Mouse (Mus musculus): ENCODE results near the gene Arhgap30.

Arhgap30 gene

DNA sequence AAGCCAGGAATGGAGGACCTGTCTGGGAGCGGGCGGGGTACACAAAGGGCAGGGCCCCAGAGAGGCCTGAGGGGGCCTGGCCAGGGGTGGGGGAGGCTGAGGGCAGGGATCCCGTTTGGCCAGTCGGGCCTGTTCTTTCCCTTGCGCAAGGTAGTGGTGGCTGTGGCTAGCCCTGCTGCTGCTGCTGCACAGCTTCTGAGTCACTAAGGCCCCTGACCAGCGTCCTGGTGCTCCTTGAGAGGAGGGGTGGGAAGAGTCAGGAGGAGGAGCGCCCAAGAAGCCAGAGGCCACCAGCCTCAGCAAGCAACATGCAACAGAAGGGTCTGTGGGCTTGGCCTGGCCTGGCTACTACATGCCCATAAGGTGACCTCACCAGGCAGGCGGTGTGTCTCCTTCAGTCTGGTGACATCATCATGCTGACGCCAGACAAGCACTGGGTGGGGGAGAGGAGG is 13.1 kb upstream of the Arhgap30 start:
- in situ Hi-C loops (cut with MboI, MseI), result no loop called here

DNA sequence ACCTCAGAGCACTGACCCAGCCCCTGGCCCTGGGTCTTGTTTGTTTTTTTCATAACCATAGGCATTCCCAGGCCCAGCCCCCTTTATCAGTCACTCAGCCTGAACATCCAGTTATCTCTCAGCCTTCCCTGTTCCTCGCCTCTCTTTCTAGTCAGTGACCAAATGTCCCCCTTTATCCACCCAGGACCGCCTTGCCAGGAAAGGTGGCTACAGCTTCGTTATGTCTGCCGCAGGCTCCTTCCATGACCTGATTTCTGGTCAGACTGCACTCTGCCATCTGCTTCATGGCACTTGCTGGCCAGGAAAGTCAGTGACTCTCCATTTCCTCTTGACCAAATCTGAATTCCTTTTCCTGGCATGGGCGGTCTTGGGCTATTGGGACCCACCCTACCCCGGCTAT is 10.5 kb upstream of the Arhgap30 start:
- in situ Hi-C loops (cut with MboI, MseI), result no loop called here

DNA sequence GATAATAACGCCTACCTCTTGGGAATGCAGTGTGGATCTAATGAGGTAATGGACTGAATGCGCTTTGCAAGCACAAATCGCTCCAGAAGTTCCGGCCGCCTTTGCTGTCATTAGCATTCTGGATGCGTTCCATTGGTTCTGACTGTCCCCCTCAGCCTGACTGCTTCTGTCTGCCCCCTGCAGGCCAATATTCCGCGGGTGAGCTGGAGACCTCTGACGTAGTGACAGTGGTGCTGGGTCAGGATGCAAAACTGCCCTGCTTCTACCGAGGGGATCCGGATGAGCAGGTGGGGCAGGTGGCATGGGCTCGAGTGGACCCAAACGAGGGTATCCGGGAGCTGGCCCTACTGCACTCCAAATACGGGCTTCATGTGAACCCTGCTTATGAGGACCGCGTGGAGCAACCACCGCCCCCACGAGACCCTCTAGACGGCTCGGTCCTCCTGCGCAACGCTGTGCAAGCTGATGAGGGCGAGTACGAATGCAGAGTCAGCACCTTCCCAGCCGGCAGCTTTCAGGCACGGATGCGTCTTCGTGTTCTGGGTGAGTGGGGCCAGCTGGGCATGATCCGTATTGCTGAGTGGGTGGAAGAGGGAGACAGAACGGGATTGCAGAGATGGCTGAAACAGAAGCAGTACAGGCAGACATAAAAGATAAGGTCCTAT is 8.7 kb upstream of the Arhgap30 start:
- in situ Hi-C loops (cut with MboI, MseI), result no loop called here

DNA sequence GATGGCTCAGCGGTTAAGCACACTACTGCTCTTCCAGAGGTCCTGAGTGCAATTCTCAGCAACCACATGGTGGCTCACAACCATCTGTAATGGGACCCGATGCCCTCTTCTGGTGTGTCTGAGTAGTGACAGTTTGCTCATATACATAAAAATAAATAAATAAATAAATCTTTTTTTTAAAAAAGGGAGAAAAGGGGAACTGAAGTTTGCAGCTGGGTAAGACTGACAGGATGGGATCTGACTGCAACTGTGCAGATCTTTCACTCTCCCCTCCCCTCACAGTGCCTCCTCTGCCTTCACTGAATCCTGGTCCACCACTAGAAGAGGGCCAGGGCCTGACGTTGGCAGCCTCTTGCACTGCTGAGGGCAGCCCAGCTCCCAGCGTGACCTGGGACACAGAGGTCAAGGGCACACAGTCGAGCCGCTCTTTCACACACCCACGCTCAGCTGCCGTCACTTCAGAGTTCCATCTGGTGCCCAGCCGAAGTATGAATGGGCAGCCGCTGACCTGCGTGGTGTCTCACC is 6.6 kb upstream of the Arhgap30 start:
- in situ Hi-C loops (cut with MboI, MseI), result no loop called here

DNA sequence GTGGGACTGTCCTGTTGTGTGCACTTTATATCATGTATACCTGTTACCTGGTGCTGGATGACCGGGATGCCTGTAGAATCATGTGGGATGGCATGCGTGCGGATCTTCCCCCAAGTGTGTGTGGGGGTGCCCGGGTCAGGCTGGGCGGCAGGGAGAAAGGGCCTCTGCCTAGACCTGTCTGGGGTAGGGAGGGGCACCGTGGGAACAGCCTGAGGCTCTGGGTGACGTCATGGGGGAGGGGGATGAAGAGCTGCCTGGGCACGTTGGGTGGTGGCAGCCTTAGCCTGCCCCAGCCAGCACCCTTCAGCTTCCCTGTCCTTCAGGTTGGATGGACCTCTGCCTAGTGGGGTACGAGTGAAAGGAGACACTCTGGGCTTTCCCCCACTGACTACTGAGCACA is 4.4 kb upstream of the Arhgap30 start:
- in situ Hi-C loops (cut with MboI, MseI), result no loop called here

DNA sequence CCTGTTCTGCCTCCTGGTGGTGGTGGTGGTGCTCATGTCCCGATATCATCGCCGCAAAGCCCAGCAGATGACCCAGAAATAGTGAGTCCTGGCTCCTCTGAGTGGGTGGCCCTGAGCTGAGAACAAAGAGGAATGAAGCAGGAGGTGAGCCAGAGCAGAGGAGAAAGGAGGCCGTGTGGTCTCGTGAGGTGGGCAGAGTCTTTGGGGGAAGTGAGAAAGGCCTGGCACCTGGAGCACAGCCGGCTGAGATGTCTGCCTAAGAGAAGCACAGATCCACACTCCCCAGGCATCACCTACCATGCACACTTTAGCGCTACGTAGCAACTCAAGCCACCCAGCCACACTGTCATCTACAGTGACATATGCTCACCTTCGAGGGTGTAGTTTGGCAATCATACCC is 3.6 kb upstream of the Arhgap30 start:
- in situ Hi-C loops (cut with MboI, MseI), result loop anchor here (5.0 kb wide), 1 partner anchor 58 kb away; the partner anchor contains the start of gene Dedd

DNA sequence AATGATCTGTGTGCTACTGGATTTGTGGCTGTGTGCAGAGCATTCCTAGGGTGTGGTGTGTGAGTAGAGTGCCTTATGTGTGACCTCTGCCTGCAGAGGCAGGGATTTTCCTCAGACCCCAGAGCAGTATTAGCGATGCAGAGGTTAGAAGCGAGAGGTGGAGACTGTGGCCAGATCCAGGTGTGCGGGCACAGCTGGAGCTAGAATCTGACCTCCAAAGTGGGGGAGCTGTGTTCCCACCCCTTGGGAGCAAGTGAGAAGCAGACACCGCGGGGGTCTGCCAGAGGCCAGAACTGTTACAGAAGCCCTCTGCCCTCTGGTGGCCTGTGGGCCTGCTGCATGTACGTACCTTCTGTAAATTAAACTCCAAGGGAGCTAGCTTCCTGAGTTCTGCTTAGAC is 1.7 kb upstream of the Arhgap30 start:
- in situ Hi-C loops (cut with MboI, MseI), result loop anchor here (5.0 kb wide), 1 partner anchor 60 kb away; the partner anchor contains the start of gene Dedd

DNA sequence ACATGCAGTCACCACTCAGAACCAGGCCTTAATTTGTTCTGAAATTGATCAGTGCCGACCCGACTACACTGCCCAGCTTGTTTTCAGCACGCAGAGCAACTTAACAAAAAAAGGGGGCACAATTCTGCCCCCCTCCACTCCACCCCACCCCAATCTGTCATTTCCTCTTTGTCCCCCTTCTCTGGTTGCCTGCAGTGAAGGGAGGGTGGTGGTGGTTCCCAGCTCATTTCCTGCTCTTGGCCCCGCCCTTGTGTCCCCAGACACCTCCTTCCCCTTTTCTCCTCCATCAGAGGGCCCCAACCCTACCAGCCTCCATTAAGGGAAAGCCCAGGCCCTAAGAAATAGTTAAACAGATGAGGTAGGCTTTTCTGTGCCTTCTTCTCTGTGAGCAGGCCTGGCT is 1.3 kb downstream of the Arhgap30 start:
- in situ Hi-C loops (cut with MboI, MseI), result no loop called here

DNA sequence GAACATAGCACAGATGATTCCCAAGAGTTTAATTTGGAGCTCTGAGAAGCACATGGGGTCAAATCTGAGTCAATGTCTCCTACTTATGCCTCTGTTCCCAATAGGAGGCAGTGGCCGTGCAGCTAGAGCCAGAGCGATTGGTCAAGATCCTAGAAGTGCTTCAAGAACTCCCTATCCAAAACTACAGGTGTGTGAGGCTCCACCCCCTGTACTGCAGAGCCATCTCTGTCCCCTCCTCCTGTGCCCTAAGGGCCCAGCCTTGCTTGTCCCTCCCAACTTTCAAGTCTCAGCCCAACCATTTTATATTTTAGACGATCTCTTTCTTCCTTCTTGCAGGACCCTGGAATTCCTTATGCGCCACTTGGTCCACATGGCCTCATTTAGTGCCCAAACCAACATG is 13.1 kb downstream of the Arhgap30 start:
- in situ Hi-C loops (cut with MboI, MseI), result loop anchor here (10.0 kb wide), 1 partner anchor 507 kb away; no protein-coding TSS in a partner anchor

DNA sequence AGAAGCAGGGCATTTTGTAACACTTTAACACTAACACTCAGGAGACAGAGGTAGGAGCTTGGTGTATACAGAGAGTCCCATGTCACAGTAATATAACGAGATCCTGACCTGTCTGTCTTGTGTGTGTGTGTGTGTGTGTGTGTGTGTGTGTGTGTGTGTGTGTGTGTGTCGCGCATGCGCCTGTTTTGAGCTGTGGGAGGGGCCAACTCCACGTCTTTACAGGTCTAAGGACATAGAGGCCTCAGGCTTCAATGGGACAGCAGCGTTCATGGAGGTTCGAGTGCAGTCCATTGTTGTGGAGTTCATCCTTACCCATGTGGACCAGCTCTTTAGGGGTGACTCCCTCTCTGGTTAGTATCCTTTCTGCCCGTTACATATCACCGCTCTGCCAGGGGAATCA is 14.2 kb downstream of the Arhgap30 start:
- in situ Hi-C loops (cut with MboI, MseI), result loop anchor here (10.0 kb wide), 1 partner anchor 508 kb away; no protein-coding TSS in a partner anchor

DNA sequence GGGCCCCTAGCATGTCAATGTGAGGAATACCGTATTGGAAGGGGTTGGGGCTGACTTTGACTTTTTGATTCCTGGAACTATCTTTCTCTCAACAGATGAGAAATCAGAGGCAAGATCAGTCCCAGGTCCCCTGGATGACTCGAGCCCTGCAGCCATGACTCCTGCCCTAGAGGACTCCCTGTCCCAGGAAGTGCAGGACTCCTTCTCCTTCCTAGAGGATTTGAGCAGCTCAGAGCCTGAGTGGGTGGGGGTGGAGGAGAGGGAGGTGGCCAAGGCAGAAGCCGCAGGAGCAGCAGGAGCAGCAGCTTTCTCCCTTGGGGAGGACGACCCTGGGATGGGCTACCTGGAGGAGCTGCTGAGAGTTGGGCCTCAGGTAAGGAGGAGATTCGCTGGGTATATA is 18.5 kb downstream of the Arhgap30 start:
- in situ Hi-C loops (cut with MboI, MseI), result loop anchor here (10.0 kb wide), 1 partner anchor 512 kb away; no protein-coding TSS in a partner anchor

DNA sequence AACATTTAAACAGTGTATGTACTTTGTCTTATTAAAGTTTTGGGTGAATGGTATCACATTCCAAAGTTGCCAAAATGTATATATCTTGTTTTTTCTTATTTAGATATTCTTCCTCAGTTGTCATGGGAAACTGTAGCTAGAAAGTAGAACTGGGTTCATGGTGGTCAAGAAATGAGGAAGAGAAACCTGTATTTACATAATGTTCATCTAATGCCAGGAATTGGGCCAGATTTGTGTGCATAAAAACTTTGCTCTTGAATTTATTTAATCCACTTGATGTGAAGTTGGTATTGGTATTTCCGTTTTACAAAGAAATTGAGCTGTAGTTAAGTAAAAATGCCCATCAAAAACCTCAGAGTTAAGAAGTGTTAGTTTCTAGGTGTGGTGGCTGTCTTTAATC is 21.5 kb downstream of the Arhgap30 start:
- in situ Hi-C loops (cut with MboI, MseI), result no loop called here

DNA sequence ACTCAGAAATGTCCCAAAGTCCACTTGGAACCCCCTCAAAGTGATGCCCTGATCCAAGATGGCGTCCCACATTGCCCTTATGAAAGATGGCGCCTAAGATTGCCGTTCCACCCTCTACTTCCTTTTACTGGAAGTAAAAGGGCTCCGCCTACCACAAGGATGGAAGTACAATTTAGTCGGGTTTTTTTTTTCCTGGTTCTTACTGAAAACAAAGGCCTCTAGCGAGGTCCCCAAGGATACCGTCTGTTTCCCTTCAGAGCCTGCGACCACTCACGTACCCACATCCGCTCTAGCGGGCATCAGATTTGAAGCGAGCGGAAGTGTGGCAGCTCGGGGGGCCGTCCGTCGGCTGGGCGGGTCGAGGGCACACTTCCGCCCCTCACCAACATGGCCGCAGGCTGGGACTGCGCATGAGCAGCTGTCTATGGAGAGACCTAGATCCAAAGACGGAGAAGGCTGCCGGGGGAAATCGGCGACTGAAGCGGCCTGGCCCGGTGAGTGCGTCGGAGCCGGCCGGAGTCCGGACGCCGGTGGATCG is 22.3 kb downstream of the Arhgap30 start, which contains the start of gene Usf1:
TSS of gene Usf1 (plus strand) at position 367 of the 538 bp plus-strand sequence.
- in situ Hi-C loops (cut with MboI, MseI), result no loop called here

DNA sequence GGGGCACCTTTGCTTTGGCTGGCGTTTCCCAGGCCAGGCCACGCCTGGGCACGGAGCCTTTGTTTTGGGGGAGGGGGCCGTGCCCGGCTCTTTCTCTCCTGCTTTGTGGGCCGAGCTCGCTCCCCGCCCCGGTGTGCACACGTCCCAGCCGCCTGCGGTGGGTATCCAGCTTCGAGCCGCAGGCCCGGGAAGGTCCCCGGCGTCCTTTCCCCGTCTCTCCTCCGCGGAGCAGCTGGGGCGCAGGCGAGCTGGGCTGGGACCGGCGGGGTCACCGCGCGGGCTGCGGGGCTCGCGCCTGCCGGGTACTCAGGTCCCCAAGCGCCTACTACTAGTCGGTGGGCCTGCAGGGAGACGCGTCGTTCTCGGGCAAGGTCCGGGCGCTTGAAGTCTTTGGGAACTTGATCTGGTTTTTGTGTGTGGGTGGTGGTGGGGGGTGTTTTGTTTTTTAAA is 22.8 kb downstream of the Arhgap30 start:
- in situ Hi-C loops (cut with MboI, MseI), result no loop called here

DNA sequence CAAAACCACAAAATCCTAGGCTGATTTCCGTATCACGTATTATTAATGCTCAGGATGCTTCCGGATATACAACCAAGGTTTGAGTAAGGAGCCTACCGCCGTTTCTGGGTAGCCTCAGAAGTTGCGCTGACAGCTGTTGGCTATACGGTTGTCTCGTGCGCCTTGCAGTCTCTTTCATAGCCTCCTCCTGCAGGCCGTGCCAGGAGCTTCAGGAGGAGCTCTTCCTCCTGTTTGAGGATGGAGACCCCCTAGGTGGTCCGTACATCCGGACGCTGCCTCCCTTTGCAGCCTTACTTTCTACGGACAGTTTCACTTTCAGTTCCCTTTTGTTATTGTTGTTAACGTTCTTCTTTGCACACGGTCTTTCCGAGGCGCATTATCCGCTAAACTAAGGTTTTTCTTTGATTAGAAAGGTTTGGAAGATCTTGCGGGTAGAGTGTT is 23.3 kb downstream of the Arhgap30 start:
- in situ Hi-C loops (cut with MboI, MseI), result no loop called here

DNA sequence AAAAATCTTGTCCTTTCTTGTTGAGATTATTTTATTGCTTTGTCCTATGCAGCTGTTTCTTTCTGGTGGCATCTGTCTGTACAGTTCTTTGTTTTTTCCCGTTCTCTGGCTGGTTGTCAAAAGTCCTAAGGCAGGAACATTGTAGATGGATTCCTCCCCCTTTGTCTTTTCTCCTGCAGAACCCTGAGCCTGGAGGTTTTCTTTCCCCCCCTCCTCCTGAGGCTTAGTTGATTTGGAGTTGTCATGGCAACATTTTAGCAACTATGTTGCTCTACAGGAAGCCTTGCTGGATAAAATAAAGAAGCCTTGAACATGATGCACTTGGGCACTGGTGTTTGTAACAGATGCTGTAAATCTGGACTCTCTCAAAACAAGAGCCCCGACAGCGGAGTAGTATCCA is 23.7 kb downstream of the Arhgap30 start:
- in situ Hi-C loops (cut with MboI, MseI), result no loop called here

DNA sequence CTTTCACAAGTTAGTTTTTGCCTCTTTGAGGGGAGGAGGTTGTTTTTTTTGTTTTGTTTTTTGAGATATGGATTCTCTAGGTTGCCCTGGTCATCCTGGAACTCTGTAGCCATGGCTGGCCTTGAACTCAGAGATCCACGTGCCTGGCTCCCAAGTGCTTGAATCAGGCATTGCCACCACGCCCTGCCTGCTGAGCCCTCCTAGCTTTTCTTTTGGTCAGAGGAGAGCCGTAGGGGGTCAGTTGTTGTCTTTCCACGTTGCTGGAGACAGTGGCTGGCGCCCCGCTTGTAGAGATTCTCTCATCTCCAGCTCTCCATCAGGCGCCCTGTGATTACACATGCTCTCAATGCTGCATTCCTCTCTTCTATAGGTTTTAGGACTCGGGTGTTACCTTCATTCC is 24.9 kb downstream of the Arhgap30 start:
- in situ Hi-C loops (cut with MboI, MseI), result no loop called here

DNA sequence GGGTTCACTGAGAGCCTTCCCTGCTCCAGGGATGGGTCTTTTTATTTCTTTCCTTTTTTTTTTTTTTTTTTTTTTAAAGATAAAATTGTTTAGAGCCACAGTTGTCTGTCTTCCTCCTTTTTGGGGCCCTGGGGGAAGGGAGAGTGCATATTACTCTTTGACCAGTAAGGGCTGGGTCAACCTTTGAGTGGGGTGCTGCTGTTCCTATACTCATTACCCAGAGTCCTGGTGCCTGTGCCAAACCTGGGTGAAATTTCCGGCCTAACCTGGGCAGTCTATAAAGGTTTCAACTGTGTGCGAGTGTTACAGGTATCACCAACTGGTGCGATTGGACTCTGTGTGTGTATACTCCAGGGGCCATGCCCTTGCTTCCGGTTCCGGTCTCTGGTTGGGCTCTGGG is 29.9 kb downstream of the Arhgap30 start, which contains the start of gene Tstd1:
TSS of gene Tstd1 (plus strand) at position 213 of the 400 bp plus-strand sequence.
- in situ Hi-C loops (cut with MboI, MseI), result no loop called here

DNA sequence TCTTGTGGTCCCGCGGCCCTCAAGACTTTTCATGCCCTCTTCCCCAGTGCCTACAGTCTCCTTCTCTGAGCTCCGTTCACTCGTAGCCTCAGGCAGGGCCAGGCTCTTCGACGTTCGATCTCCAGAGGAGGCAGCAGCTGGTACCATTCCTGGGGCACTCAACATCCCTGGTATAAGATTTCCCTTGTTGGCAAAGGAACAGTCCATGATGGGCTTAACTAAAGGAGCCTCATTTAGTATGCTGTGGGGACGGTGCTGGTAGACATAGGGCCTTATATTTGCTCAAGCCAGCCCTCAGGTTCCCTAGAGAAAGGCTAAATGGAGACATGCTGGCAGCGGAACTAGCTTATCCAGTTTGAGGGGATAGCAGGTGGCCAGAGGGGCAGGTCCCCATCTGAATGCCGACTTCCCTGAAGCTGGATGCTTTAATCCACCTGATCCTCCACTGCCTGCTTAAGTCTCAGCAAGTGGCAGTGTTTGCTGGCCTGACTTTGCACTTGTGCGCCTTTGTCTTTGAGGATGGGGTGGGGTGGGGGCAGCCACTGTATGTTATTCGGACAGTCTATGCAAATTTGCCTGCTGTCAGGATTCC is 30.6 kb downstream of the Arhgap30 start:
- in situ Hi-C loops (cut with MboI, MseI), result no loop called here

DNA sequence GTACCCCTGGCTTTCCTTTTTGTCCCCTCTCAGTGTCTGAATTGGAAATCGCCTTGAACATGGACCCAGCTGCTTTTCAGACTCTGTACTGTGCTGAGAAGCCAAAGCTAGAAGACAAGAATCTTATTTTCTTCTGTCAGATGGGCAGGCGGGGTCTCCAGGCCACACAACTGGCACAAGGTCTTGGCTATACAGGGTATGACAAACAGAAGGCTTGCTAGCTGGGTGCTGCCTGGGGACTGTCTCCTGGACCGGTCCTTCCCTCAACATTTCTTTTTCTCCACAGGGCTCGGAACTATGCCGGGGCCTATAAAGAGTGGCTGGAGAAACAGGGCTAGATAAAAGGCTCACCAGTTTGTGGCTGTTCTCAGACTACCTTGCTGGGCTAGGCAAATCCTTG is 31.2 kb downstream of the Arhgap30 start:
- in situ Hi-C loops (cut with MboI, MseI), result no loop called here

DNA sequence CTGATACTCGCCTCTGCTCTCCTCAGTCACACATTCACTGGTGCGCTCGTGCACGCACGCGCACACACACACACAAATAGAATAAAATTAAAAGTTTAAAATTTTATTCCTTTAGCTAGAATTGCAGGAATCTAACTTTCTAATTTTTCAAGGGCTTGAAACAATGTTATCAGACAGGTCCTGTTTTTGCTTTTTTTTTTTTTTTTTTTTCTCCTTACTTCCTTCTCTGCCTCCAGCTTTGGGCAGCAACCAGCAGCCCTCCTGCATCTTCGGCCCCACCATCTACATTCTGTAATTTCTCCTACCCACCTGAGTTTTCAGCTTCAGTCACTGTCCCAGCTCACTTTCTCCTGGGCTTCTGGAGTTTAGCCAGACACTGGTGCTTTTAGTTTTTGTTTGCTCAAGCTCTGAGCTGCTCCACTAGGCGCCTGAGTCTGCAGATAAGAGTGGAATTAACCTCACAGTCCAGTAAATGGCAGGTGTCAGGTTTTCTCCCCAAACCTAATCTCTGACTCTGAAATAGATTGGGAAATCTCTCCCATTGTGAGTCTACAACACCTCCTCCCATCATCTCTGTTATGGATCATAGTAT is 33.8 kb downstream of the Arhgap30 start:
- in situ Hi-C loops (cut with MboI, MseI), result no loop called here

DNA sequence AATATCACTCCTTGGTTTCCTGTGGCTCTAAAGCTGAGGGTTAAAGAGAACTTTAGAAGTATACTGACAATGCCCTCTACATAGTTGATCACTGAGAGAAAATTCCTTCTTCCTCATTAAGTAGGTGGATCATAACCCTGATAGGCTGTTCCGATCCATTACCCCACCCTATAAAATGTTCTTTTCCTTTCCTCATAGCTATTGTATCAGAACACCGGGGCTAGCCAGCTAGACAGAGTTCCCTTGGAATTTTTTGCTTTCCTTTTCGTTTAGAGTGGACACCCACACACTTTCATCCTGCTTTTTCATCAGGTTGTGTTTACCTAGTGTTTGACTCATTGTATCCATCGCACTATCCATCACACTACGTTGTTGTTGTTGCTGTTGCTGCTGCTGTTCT is 35.9 kb downstream of the Arhgap30 start:
- in situ Hi-C loops (cut with MboI, MseI), result no loop called here

Data from regulatory T cell (primary cell).